Mouse (Mus musculus) left cerebral cortex, postnatal 36 days (tissue): ENCODE results near the gene Naxe. TPM values are rescaled to one million over a fixed set of nuclear protein-coding genes. Genes with fewer than 3 reads are reported as not detected.

Experiments
- total RNA-seq, 2 experiments: library from RNA; stranded (reverse); gene quantifications; 2 replicates each; pipeline ENCODE4 v1.2.3; 2021

Naxe gene
- total RNA-seq, 2 experiments from 2014 or later, result 61.7 to 74.4 TPM

Other genes starting within 250 kb of the Naxe start
- 1 to 10 TPM; 6.8 to 9.2 TPM for gene Pear1, start 234.2 kb downstream of the Naxe start, total RNA-seq
- not detected for gene Sh2d2a, start 211.7 kb downstream of the Naxe start, total RNA-seq
- gene Prcc, start 172.9 kb downstream of the Naxe start, total RNA-seq, result 10 to 100 TPM; 59.8 to 63.6 TPM
- 100 to 1,000 TPM; 150 to 153 TPM for gene Hdgf, start 152.2 kb downstream of the Naxe start, total RNA-seq
- gene Mrpl24, start 139.0 kb downstream of the Naxe start, total RNA-seq, result 10 to 100 TPM; 44.6 to 54.9 TPM
- gene Isg20l2, start 128.2 kb downstream of the Naxe start, total RNA-seq, result 10 to 100 TPM; 12.9 to 14.3 TPM
- 10 to 100 TPM; 16.4 to 23.9 TPM for gene Rrnad1, start 127.8 kb downstream of the Naxe start, total RNA-seq
- 1 to 10 TPM; 3.4 to 6.0 TPM for gene Crabp2, start 109.8 kb downstream of the Naxe start, total RNA-seq
- 1 to 10 TPM; 4.6 to 6.2 TPM for gene Nes, start 87.4 kb downstream of the Naxe start, total RNA-seq
- 100 to 1,000 TPM; 251 to 278 TPM for gene Bcan, start 58.3 kb downstream of the Naxe start, total RNA-seq
- 10 to 100 TPM; 14.5 to 15.4 TPM for gene Hapln2, start 30.9 kb downstream of the Naxe start, total RNA-seq
- gene Gpatch4, start 15.4 kb downstream of the Naxe start, total RNA-seq, result 10 to 100 TPM; 14.9 to 17.5 TPM
- not detected for gene Ttc24, start 19.8 kb upstream of the Naxe start, total RNA-seq
- gene Iqgap3, start 23.5 kb upstream of the Naxe start, total RNA-seq, result 1 to 10 TPM in 1 of 2 experiments, under 1 TPM in 1; 0.23 to 1.1 TPM
- 100 to 1,000 TPM; 203 to 231 TPM for gene Mef2d, start 83.9 kb upstream of the Naxe start, total RNA-seq
- gene Rhbg, start 196.2 kb upstream of the Naxe start, total RNA-seq, result not detected
- gene Gm38392, start 228.7 kb upstream of the Naxe start, total RNA-seq, result under 1 TPM; 0.45 to 0.52 TPM
- 1 to 10 TPM; 2.3 to 6.0 TPM for gene Tsacc, start 238.5 kb upstream of the Naxe start, total RNA-seq
- 100 to 1,000 TPM; 170 TPM for gene Cct3, start 238.6 kb upstream of the Naxe start, total RNA-seq